11 mouse cellular contexts compared by ENCODE assay signal in genomic region chr5:130109348-130109747, GRCm38 (mm10).
"Had no signal": no experiment of that assay in that cellular context is flagged by ENCODE, and none has a peak within 500 bp of the region (broad histone marks: within the 10 kb centered on the region; RNA-seq: fewer than 3 reads in every experiment).

No protein-coding gene starts in this region.

- H3K4me1 ChIP-seq: neural tube, embryonic 12.5 days had no signal

- H3K9me3 ChIP-seq: limb, embryonic 15.5 days; neural tube, embryonic 12.5 days had no signal

- DNase-seq: kidney, adult 9 months; kidney, postnatal 36 days; left cerebral cortex, postnatal 4 days; lung, adult 18-20 months; midbrain, embryonic 14.5 days; thymus, adult 18-20 months; thymus, postnatal 14 days had no signal

- H3K9ac ChIP-seq: limb, embryonic 15.5 days; liver, embryonic 14.5 days; neural tube, embryonic 12.5 days had no signal

- H3K4me3 ChIP-seq: limb, embryonic 15.5 days; myocyte; neural tube, embryonic 12.5 days had no signal

- H3K27ac ChIP-seq: limb, embryonic 15.5 days; liver, embryonic 14.5 days; neural tube, embryonic 12.5 days had no signal

- H3K27me3 ChIP-seq: limb, embryonic 15.5 days; neural tube, embryonic 12.5 days had no signal

- H3K4me2 ChIP-seq: limb, embryonic 15.5 days; neural tube, embryonic 12.5 days had no signal
